Mouse (Mus musculus) spleen, adult 2 months (tissue): ENCODE results near the gene Mrpl48.

Source experiments
- CTCF ChIP-seq: fragments of 200-500 bp; IDR thresholded peaks from 2 replicates; pipeline ENCODE4 v1.5.1; 2011; ENCODE audit warnings: mild to moderate bottlenecking, inconsistent platforms; ENCODE audit not compliant: insufficient read depth, insufficient read length, insufficient replicate concordance; ENCODE audit errors: extremely low read depth
- POLR2A ChIP-seq: fragments of 200-500 bp; IDR thresholded peaks from 2 replicates; pipeline ENCODE4 v1.6.1; 2011; ENCODE audit warnings: low read depth, low read length, inconsistent platforms

DNA sequence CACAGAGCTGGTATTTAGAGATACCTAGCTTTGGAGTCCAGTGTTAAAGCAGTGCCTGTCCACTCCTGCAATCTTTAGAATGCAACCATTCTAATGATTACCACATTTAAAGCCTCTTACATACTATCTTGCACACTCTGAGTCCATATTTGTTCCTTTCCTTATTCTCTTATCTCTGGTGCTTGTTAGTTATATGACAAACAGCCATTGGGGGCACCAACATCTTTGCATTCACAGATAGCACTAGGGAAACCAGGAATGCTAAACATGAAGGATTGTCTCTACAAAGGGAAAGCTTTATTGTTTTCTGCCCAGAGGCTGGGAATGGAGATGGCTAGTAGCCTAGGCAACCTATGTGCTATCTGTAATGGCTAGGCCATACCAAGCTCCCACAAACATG, 38.2 kb downstream of the Mrpl48 start:
- TF ChIP-seq POLR2A (no peak), CTCF (no peak)
